Mouse (Mus musculus): ENCODE results near the gene Samhd1. TPM values are rescaled to one million over a fixed set of nuclear protein-coding genes. Genes with fewer than 3 reads are reported as not detected.
A peak's percentile ranks its signal among the peaks of the same experiment; 100 is the strongest.

Gene Samhd1
- total and polyA plus RNA-seq, 2 experiments from 2014 or later, result 13.0 to 22.6 TPM

- Histone ChIP-seq H3K4me2 (ENCODE audit: low read depth, low read length) (no peak overlapping the region), H3K4me1 (ENCODE audit: control insufficient read depth, insufficient read depth) (no peaks in the 10 kb centered on the region), H3K4me3 (ENCODE audit: low read depth, low read length) (no peak overlapping the region), H3K27ac (ENCODE audit: low read depth) (no peak overlapping the region), H3K9me3 (replicated peaks; ENCODE audit: control insufficient read depth, low read length) (no peaks in the 10 kb centered on the region), H3K9ac (replicated peaks; ENCODE audit: low read depth, low read length) (no peak overlapping the region), H3K36me3 (replicated peaks; ENCODE audit: control insufficient read depth, insufficient read depth, low read length) (peaks cover 6% of the 10 kb centered on the region; the same call in 1 of the 2 replicates), H3K27me3 (ENCODE audit: control insufficient read depth, insufficient read depth, low read length) (0 out of 2 replicates have a peak, but pooled peaks cover 4% of the 10 kb centered on the region)
- 53% methylated on average over 9 of the region's 9 CpGs for WGBS
- DNase-seq (ENCODE audit: low spot score), result peak; percentile 73
- ATAC-seq (ENCODE audit: insufficient read depth, low read depth), result peak; percentile 68
- TF ChIP-seq EP300 (IDR thresholded peaks at IDR 0.05; ENCODE audit: low read depth) (no peak), CTCF (IDR thresholded peaks at IDR 0.05; ENCODE audit: low read depth) (peak; percentile 93)
Observed at GRCm38 (mm10) chr2:157095005-157095755, 39.9 kb downstream of the Samhd1 start.

GRCm38 (mm10) chr2:157092024-157092423 is 43.0 kb downstream of the Samhd1 start:
- DNase-seq (ENCODE audit: low spot score) (no peak), ATAC-seq (ENCODE audit: insufficient read depth, low read depth) (peak; percentile 36)
- WGBS, result 13% methylated on average over 8 of the region's 8 CpGs
- H3K4me3 ChIP-seq (ENCODE audit: low read depth, low read length), result no peak overlapping the region
- no peak overlapping the region for H3K4me2 ChIP-seq (ENCODE audit: low read depth, low read length)
- H3K36me3 ChIP-seq (replicated peaks; ENCODE audit: control insufficient read depth, insufficient read depth, low read length), result no peaks in the 10 kb centered on the region
- 0 out of 2 replicates have a peak, but pooled peaks cover 4% of the 10 kb centered on the region for H3K27me3 ChIP-seq (ENCODE audit: control insufficient read depth, insufficient read depth, low read length)
- H3K9ac ChIP-seq (replicated peaks; ENCODE audit: low read depth, low read length), result no peak overlapping the region
- no peak overlapping the region for H3K27ac ChIP-seq (ENCODE audit: low read depth)
- H3K4me1 ChIP-seq (ENCODE audit: control insufficient read depth, insufficient read depth), result no peaks in the 10 kb centered on the region
- no peak for TF ChIP-seq EP300 (IDR thresholded peaks at IDR 0.05; ENCODE audit: low read depth)
- TF ChIP-seq CTCF (IDR thresholded peaks at IDR 0.05; ENCODE audit: low read depth), result no peak
- no peaks in the 10 kb centered on the region for H3K9me3 ChIP-seq (replicated peaks; ENCODE audit: control insufficient read depth, low read length)

GRCm38 (mm10) chr2:157087536-157088317 is 47.3 kb downstream of the Samhd1 start:
- H3K4me3 ChIP-seq (ENCODE audit: low read depth, low read length), result no peak overlapping the region
- no peak overlapping the region for H3K27ac ChIP-seq (ENCODE audit: low read depth)
- no peaks in the 10 kb centered on the region for H3K27me3 ChIP-seq (ENCODE audit: control insufficient read depth, insufficient read depth, low read length)
- ATAC-seq (ENCODE audit: insufficient read depth, low read depth) (no peak), DNase-seq (ENCODE audit: low spot score) (no peak)
- no peak overlapping the region for H3K4me2 ChIP-seq (ENCODE audit: low read depth, low read length)
- H3K9ac ChIP-seq (replicated peaks; ENCODE audit: low read depth, low read length), result no peak overlapping the region
- 86% methylated on average over 14 of the region's 14 CpGs for WGBS
- TF ChIP-seq EP300 (IDR thresholded peaks at IDR 0.05; ENCODE audit: low read depth) (no peak), CTCF (IDR thresholded peaks at IDR 0.05; ENCODE audit: low read depth) (no peak)
- no peaks in the 10 kb centered on the region for H3K9me3 ChIP-seq (replicated peaks; ENCODE audit: control insufficient read depth, low read length)
- no peaks in the 10 kb centered on the region for H3K4me1 ChIP-seq (ENCODE audit: control insufficient read depth, insufficient read depth)
- H3K36me3 ChIP-seq (replicated peaks; ENCODE audit: control insufficient read depth, insufficient read depth, low read length), result no peaks in the 10 kb centered on the region

GRCm38 (mm10) chr2:157086796-157087195 is 48.3 kb downstream of the Samhd1 start, which contains the start of gene Tldc2:
Tldc2 (plus strand) TSS chr2:157087055.
- H3K27me3 ChIP-seq (ENCODE audit: control insufficient read depth, insufficient read depth, low read length), result no peaks in the 10 kb centered on the region
- H3K9ac ChIP-seq (replicated peaks; ENCODE audit: low read depth, low read length), result no peak within 1 kb of the TSS
- no peaks in the 10 kb centered on the region for H3K36me3 ChIP-seq (replicated peaks; ENCODE audit: control insufficient read depth, insufficient read depth, low read length)
- H3K4me3 ChIP-seq (ENCODE audit: low read depth, low read length), result no peak within 1 kb of the TSS
- H3K4me1 ChIP-seq (ENCODE audit: control insufficient read depth, insufficient read depth), result peaks cover 7% of the 10 kb centered on the region; the same call in 1 of the 2 replicates
- H3K27ac ChIP-seq (ENCODE audit: low read depth), result no peak within 1 kb of the TSS
- 83% methylated on average over 8 of the region's 8 CpGs for WGBS
- no peaks in the 10 kb centered on the region for H3K9me3 ChIP-seq (replicated peaks; ENCODE audit: control insufficient read depth, low read length)
- H3K4me2 ChIP-seq (ENCODE audit: low read depth, low read length), result no peak within 1 kb of the TSS
- TF ChIP-seq CTCF (IDR thresholded peaks at IDR 0.05; ENCODE audit: low read depth), result no peak
- TF ChIP-seq EP300 (IDR thresholded peaks at IDR 0.05; ENCODE audit: low read depth), result no peak
- ATAC-seq (ENCODE audit: insufficient read depth, low read depth), result no peak
- DNase-seq (ENCODE audit: low spot score), result no peak

- no peak for TF ChIP-seq EP300 (IDR thresholded peaks at IDR 0.05; ENCODE audit: low read depth)
- no peak for TF ChIP-seq CTCF (IDR thresholded peaks at IDR 0.05; ENCODE audit: low read depth)
- H3K27me3 ChIP-seq (ENCODE audit: control insufficient read depth, insufficient read depth, low read length), result no peaks in the 10 kb centered on the region
- H3K9ac ChIP-seq (replicated peaks; ENCODE audit: low read depth, low read length), result no peak overlapping the region
- H3K4me3 ChIP-seq (ENCODE audit: low read depth, low read length), result no peak overlapping the region
- H3K4me1 ChIP-seq (ENCODE audit: control insufficient read depth, insufficient read depth), result peaks cover 7% of the 10 kb centered on the region; the same call in 1 of the 2 replicates
- WGBS, result 73% methylated on average over 7 of the region's 7 CpGs
- no peak overlapping the region for H3K27ac ChIP-seq (ENCODE audit: low read depth)
- no peak for DNase-seq (ENCODE audit: low spot score)
- H3K36me3 ChIP-seq (replicated peaks; ENCODE audit: control insufficient read depth, insufficient read depth, low read length), result no peaks in the 10 kb centered on the region
- no peak for ATAC-seq (ENCODE audit: insufficient read depth, low read depth)
- H3K4me2 ChIP-seq (ENCODE audit: low read depth, low read length), result no peak overlapping the region
- H3K9me3 ChIP-seq (replicated peaks; ENCODE audit: control insufficient read depth, low read length), result no peaks in the 10 kb centered on the region
Observed at GRCm38 (mm10) chr2:157084831-157085585, 50.1 kb downstream of the Samhd1 start.

All from heart, postnatal 0 days (tissue).